Mouse (Mus musculus) kidney, postnatal 0 days (tissue): Measurements from ENCODE around the gene Srl. TPM values are rescaled to one million over a fixed set of nuclear protein-coding genes. Genes with fewer than 3 reads are reported as not detected.

Source experiments
- ATAC-seq: fragments of 200-750 bp; cut with Nextera tagmentation; replicated peaks from 2 replicates; pipeline ENCODE4 v1.8.0; 2017; ENCODE audit warnings: low read depth, moderate number of reproducible peaks, moderate TSS enrichment, moderate library complexity; ENCODE audit not compliant: low FRiP score
- DNase-seq: peaks from one replicate; pipeline ENCODE4 v3.0.0-alpha.2; 2016; ENCODE audit warnings: low spot score
- H3K27ac ChIP-seq: fragments of 300-500 bp; sonication (generic); 2 replicates; pipeline ENCODE4 v1.5.1; 2014; ENCODE audit warnings: mild to moderate bottlenecking
- H3K27me3 ChIP-seq: fragments of 300-500 bp; sonication (generic); 2 replicates; pipeline ENCODE4 v1.6.1; 2014; ENCODE audit warnings: low read length, mixed read lengths; ENCODE audit not compliant: insufficient read depth
- H3K36me3 ChIP-seq: fragments of 300-500 bp; sonication (generic); 2 replicates; pipeline ENCODE4 v1.6.1; 2014; ENCODE audit warnings: low read length, mixed read lengths; ENCODE audit not compliant: insufficient read depth
- H3K4me1 ChIP-seq: fragments of 300-500 bp; sonication (generic); replicated peaks from 2 replicates; pipeline ENCODE4 v1.6.1; 2014; ENCODE audit warnings: antibody characterized with exemption, low read length, mixed read lengths; ENCODE audit not compliant: insufficient read depth
- H3K4me2 ChIP-seq: fragments of 300-500 bp; sonication (generic); 2 replicates; pipeline ENCODE4 v1.6.1; 2014; ENCODE audit warnings: mild to moderate bottlenecking, low read length, moderate library complexity, mixed read lengths
- H3K4me3 ChIP-seq: fragments of 300-500 bp; sonication (generic); replicated peaks from 2 replicates; pipeline ENCODE4 v1.5.1; 2014; ENCODE audit warnings: low read depth, low read length
- H3K9ac ChIP-seq: fragments of 300-500 bp; sonication (generic); 2 replicates; pipeline ENCODE4 v1.6.1; 2014; ENCODE audit warnings: low read depth, low read length
- H3K9me3 ChIP-seq: fragments of 300-500 bp; sonication (generic); replicated peaks from 2 replicates; pipeline ENCODE4 v1.6.1; 2016; ENCODE audit warnings: low read length, inconsistent platforms, mixed read lengths
- CTCF ChIP-seq: IDR thresholded peaks from 2 replicates; pipeline ENCODE4 v1.5.1; 2016; ENCODE audit warnings: antibody characterized with exemption, low read depth, mild to moderate bottlenecking, moderate library complexity
- WGBS: fragments of 180-500 bp; shearing (Covaris S2); extraction: QIAGEN DNeasy Blood & Tissue Kit; methylation state at CpG from one replicate; pipeline ENCODE4 v1.1.7; 2014; 5-methylcytosine and 5-hydroxymethylcytosine counted together
- polyA plus RNA-seq: library from polyadenylated mRNA; unstranded; fragments of >200 nt; fragmentation: Nextera tagmentation; extraction: Ambion mirVana; gene quantifications from 2 replicates; pipeline ENCODE4 v1.2.1, GENCODE M21; 2015

Gene Srl
- polyA plus RNA-seq = 8.5 and 11.6 TPM in 2 replicates

- ATAC-seq (peak; percentile 95), DNase-seq (peak; percentile 99)
- H3K4me2 ChIP-seq = peak within 1 kb of the TSS; percentile 68
- no peaks in the 10 kb centered on the region for H3K9me3 ChIP-seq
- H3K4me1 ChIP-seq = no peaks in the 10 kb centered on the region
- peak within 1 kb of the TSS; percentile 36; the same call in 1 of the 2 replicates for H3K27ac ChIP-seq
- WGBS = 1% methylated on average over 43 of the region's 43 CpGs
- peaks cover 10% of the 10 kb centered on the region; the same call in 1 of the 2 replicates for H3K36me3 ChIP-seq
- H3K4me3 ChIP-seq = peak within 1 kb of the TSS; percentile 42
- no peaks in the 10 kb centered on the region for H3K27me3 ChIP-seq
- peak; percentile 94 for TF ChIP-seq CTCF
- H3K9ac ChIP-seq = peak within 1 kb of the TSS; percentile 51
These were observed at the start of gene Srl for GRCm38 (mm10) chr16:4541501-4542198. Srl (minus strand) TSS chr16:4541816.

- no peak overlapping the region for H3K4me2 ChIP-seq
- no peaks in the 10 kb centered on the region for H3K36me3 ChIP-seq
- no peaks in the 10 kb centered on the region for H3K9me3 ChIP-seq
- no peak overlapping the region for H3K9ac ChIP-seq
- peaks cover 27% of the 10 kb centered on the region for H3K4me1 ChIP-seq
- H3K27me3 ChIP-seq = no peaks in the 10 kb centered on the region
- H3K4me3 ChIP-seq = no peak overlapping the region
- DNase-seq (no peak), ATAC-seq (no peak)
- WGBS = 96% methylated on average over 9 of the region's 9 CpGs
- no peak for TF ChIP-seq CTCF
- H3K27ac ChIP-seq = no peak overlapping the region
These were observed 48.6 kb upstream of the Srl start for GRCm38 (mm10) chr16:4590236-4590635.

- peak overlapping the region; percentile 5; the same call in 1 of the 2 replicates for H3K9ac ChIP-seq
- WGBS = 49% methylated on average over 5 of the region's 5 CpGs
- no peaks in the 10 kb centered on the region for H3K27me3 ChIP-seq
- no peaks in the 10 kb centered on the region for H3K9me3 ChIP-seq
- ATAC-seq (peak; percentile 38; the same call in 1 of the 2 replicates), DNase-seq (peak; percentile 46)
- peak overlapping the region; percentile 92 for H3K27ac ChIP-seq
- peaks cover 20% of the 10 kb centered on the region for H3K4me1 ChIP-seq
- no peak overlapping the region for H3K4me2 ChIP-seq
- no peak for TF ChIP-seq CTCF
- H3K4me3 ChIP-seq = no peak overlapping the region
- H3K36me3 ChIP-seq = no peaks in the 10 kb centered on the region
These were observed 46.0 kb upstream of the Srl start for GRCm38 (mm10) chr16:4587516-4588210.

- WGBS = under 1% methylated on average over 37 of the region's 43 CpGs
- no peak for TF ChIP-seq CTCF
These were observed 45.0 kb upstream of the Srl start for GRCm38 (mm10) chr16:4586531-4587123.

GRCm38 (mm10) chr16:4585642-4586530, 44.3 kb upstream of the Srl start:
- no peaks in the 10 kb centered on the region for H3K36me3 ChIP-seq
- H3K9ac ChIP-seq = peak overlapping the region; percentile 47
- H3K4me1 ChIP-seq = peaks cover 10% of the 10 kb centered on the region
- ATAC-seq (peak; percentile 14; the same call in 1 of the 2 replicates), DNase-seq (no peak)
- H3K27ac ChIP-seq = peak overlapping the region; percentile 92
- 7% methylated on average over 14 of the region's 14 CpGs for WGBS
- TF ChIP-seq CTCF = no peak
- H3K4me3 ChIP-seq = peak overlapping the region; percentile 26
- no peaks in the 10 kb centered on the region for H3K27me3 ChIP-seq
- no peaks in the 10 kb centered on the region for H3K9me3 ChIP-seq
- H3K4me2 ChIP-seq = peak overlapping the region; percentile 53

More at GRCm38 (mm10) chr16:4586531-4587123, 45.0 kb upstream of the Srl start:
- Histone ChIP-seq H3K4me2 (peak overlapping the region; percentile 53), H3K4me1 (peaks cover 10% of the 10 kb centered on the region), H3K9me3 (no peaks in the 10 kb centered on the region), H3K9ac (peak overlapping the region; percentile 47), H3K36me3 (no peaks in the 10 kb centered on the region), H3K4me3 (peak overlapping the region; percentile 26), H3K27ac (peak overlapping the region; percentile 92), H3K27me3 (no peaks in the 10 kb centered on the region)
- peak; percentile 99 for ATAC-seq
- DNase-seq = peak; percentile 99
